Mouse (Mus musculus) ES-E14 (cell line): Measurements from ENCODE around the gene Rcsd1.

ENCODE experiments used
- MAFK ChIP-seq: IDR thresholded peaks from 2 replicates; pipeline ENCODE4 v1.6.1; 2014; ENCODE audit warnings: mild to moderate bottlenecking, low read depth, low read length, inconsistent platforms; ENCODE audit not compliant: insufficient read depth
- ZC3H11A ChIP-seq: IDR thresholded peaks from 2 replicates; pipeline ENCODE4 v1.6.1; 2012; ENCODE audit warnings: low read depth, mild to moderate bottlenecking, inconsistent platforms, low read length, borderline replicate concordance

DNA sequence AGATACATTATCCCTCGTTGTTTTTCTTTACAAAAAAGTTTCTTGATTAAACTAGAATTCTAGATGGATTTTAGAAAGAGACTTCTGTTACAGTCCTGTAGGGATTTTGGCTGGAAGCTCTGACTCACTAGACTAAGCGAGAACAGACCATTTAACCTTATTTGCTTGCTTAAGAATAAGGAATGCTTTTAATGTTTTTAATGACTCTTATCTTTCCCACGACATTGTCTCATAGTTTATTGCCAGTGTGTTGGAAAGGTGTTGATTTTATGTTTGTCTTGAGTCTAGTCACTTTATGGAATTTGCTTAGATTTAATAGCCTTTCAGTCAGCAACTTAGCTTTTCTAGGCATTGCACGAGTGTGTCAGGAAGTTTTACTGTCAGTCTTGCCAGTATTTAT, 45.6 kb upstream of the Rcsd1 start:
- TF ChIP-seq ZC3H11A (no peak), MAFK (no peak)
